Mouse (Mus musculus) left cerebral cortex, adult 9 months (tissue): ENCODE results near the gene B020011L13Rik.
"Not testable (repeated sequence)": the region's sequence is repeated elsewhere in the genome, so short reads cannot be mapped to it uniquely, and the experiment has no call there.

ENCODE experiments used
- DNase-seq, 2 experiments: peaks; one replicate each; pipeline ENCODE4 v3.0.0; 2022; ENCODE audit warnings: low spot score in 2 of 2

The B020011L13Rik gene

GRCm38 (mm10) chr1:117780833-117781232, at the start of gene B020011L13Rik:
Gene B020011L13Rik, plus strand, starts transcription at chr1:117781133.
- not testable (repeated sequence) for DNase-seq

GRCm38 (mm10) chr1:117816271-117816670, 35.3 kb downstream of the B020011L13Rik start:
- DNase-seq, result not testable (repeated sequence)

GRCm38 (mm10) chr1:117829781-117830180, 48.8 kb downstream of the B020011L13Rik start, which contains the start of gene Gm28360:
Gene Gm28360, plus strand, starts transcription at chr1:117830081.
- DNase-seq, result not testable (repeated sequence)

- not testable (repeated sequence) for DNase-seq
These were observed 70.8 kb downstream of the B020011L13Rik start for GRCm38 (mm10) chr1:117851718-117852117.
